ENCODE assay signal across 18 mouse cellular contexts in the genomic region with DNA sequence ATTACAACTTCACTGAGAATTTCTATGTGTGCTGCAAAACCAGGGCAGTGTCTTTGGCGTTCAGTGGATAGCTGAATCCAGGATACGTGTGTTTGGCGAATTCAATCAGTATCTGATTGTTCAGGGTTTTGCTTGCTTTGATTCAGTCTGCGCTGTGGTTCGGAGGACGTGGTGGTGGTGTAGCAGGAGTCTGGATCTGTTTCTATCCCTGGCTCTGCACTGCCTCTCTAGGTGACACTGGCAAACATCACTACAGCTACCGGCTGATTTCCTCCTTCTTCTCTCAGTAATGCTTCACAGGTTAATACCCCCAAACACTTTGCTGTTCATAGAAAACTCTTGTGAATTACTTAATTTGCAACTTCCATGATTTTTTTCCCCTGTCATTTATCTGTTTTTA. TPM values are rescaled to one million over a fixed set of nuclear protein-coding genes. Genes with fewer than 3 reads are reported as not detected.
"Had no signal": no experiment of that assay in that cellular context is flagged by ENCODE, and none has a peak within 500 bp of the region (broad histone marks: within the 10 kb centered on the region; RNA-seq: fewer than 3 reads in every experiment).

No protein-coding gene starts in this region.

- H3K27me3 ChIP-seq: midbrain, embryonic 12.5 days; neural tube, embryonic 13.5 days; neural tube, embryonic 15.5 days; stomach, embryonic 15.5 days had no signal

- H3K9ac ChIP-seq: lung, embryonic 14.5 days; midbrain, embryonic 12.5 days; neural tube, embryonic 13.5 days; neural tube, embryonic 15.5 days; stomach, embryonic 15.5 days had no signal

- H3K36me3 ChIP-seq: midbrain, embryonic 10.5 days; midbrain, embryonic 12.5 days; neural tube, embryonic 13.5 days; neural tube, embryonic 15.5 days; stomach, embryonic 15.5 days had no signal

- H3K9me3 ChIP-seq: midbrain, embryonic 10.5 days; midbrain, embryonic 12.5 days; neural tube, embryonic 13.5 days; neural tube, embryonic 15.5 days; stomach, embryonic 15.5 days had no signal

- H3K4me1 ChIP-seq: neural tube, embryonic 15.5 days; stomach, embryonic 15.5 days had no signal

- H3K27ac ChIP-seq: midbrain, embryonic 10.5 days; midbrain, embryonic 12.5 days; neural tube, embryonic 13.5 days; neural tube, embryonic 15.5 days; stomach, embryonic 15.5 days; stomach, postnatal 0 days had no signal

- ATAC-seq: midbrain, embryonic 16.5 days had no signal

- H3K4me3 ChIP-seq: midbrain, embryonic 10.5 days; midbrain, embryonic 12.5 days; myocyte; neural tube, embryonic 13.5 days; neural tube, embryonic 15.5 days; stomach, embryonic 15.5 days had no signal

- DNase-seq: lung, embryonic 14.5 days; lung, postnatal 10 days; lung, postnatal 4 days; midbrain, embryonic 14.5 days; right cerebral cortex, postnatal 14 days; thymus, adult 2 months; thymus, postnatal 25 days; thymus, postnatal 4 days had no signal

- H3K4me2 ChIP-seq: lung, embryonic 14.5 days; midbrain, embryonic 12.5 days; neural tube, embryonic 13.5 days; neural tube, embryonic 15.5 days; stomach, embryonic 15.5 days had no signal

RNA-seq across cellular contexts. Expression of a gene that starts 55.3 kb away (rescaled TPM):
- total RNA-seq: megakaryocyte, adult 5-6 weeks; megakaryocyte-erythroid progenitor cell, adult 5-6 weeks had no signal
